Mouse (Mus musculus): ENCODE results near the gene Mmd2. TPM values are rescaled to one million over a fixed set of nuclear protein-coding genes. Genes with fewer than 3 reads are reported as not detected.

Mmd2 gene
- 0.20 and 0.42 TPM in 2 replicates for polyA plus RNA-seq (2012; rRNA removed)

DNA sequence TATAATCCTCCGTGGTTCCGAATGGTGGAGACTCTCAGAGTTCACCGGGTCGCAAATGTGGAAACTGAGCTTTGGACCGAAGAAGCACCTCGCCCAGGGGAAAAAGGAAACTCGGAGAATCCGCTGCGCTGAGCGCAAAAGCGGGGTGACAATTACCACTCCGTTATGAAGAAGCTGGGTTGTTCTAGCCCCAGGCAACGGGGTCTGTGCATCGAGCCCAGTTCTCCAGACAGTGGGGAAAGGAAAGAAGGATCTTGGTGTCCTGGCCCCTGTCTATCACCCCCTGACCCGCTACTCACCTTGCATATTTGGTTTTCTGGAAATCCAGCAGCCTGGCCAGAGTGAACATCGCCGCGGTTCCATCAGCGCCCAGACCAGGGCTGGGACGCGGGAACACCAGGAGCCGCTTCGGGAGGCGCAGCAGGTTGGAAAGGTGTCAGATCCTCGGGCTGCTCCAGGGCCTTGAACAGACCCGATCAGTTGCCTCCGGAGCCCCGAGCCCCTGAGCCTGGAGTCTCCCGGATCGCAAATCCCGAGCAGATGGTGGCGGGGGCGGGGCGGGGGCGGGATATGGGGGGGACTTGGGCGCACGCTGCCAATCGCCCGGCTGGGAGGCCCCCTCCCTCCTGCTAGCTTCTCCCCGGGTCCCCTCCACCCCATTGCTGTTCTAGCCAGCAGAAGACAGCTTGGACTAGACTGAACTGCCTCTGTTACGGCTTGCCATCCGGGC is at the start of gene Mmd2:
Mmd2 (minus strand) TSS at position 542 of the 730 bp plus-strand sequence.

DNA sequence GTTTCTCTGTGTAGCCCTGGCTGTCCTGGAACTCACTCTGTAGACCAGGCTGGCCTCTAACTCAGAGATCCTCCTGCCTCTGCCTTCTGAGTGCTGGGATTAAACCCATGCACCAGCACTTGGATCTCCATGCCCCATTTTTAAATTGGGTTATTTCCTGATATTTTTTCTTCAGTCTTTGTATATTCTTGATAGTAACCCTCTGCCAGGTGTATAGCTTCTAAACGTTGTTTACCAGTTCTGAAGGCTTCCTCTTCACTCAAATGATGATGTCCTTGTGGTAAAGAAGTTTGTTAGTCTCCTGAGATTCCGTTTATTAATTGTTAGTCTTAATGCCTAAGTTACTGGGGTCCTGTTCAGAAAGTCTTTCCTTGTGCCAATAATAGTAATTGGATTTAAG is 18.8 kb upstream of the Mmd2 start, which contains the start of gene Wipi2:
Wipi2 (plus strand) TSS at position 301 of the 400 bp plus-strand sequence.

DNA sequence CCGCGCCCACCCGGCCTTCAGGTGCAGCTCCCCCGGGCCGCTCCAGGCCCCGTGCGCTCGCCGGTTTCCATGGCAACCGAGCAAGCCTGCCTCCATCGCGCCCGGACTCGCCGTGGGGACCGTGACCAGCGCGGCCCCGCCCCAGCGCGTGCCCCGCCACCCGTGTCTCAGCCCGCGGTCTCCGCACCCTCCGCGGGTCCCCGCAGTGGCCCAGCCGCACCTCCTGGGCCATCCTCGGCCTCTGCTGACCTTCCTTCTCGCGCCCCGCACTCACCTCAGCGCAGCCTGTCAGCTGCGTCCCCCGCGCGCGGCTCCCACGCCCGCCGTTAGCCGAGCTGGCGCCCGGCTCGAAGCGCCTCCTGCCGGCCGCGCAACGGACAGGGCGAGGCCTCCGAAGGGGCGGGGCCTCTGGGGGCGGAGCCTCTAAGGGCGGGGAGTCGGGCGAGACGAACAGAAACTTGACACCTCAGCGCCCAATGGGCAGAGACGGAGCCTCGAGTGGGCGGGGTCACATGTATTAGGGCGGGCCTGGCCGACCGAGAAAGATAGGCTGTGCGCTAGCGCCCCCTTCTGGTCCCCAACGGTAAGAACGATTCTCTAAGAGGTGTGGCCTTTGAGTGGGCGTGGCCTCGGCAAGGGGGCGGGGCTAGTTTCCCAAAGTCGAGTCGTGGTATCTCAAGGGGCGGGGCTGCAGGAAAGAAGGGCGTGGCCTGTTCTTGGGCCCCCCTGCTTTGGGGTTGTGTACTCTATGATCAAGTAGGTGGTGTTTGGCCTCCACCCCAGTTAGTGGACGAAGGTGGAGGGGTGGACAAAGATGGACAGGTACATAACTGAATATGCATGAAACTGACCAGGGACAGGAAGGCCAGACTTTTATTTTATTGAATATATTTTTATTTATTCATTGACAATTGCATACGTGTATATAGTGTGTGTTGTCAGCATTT is 57.6 kb downstream of the Mmd2 start, which contains the start of gene Radil:
Radil (minus strand) TSS at position 393 of the 947 bp plus-strand sequence.

DNA sequence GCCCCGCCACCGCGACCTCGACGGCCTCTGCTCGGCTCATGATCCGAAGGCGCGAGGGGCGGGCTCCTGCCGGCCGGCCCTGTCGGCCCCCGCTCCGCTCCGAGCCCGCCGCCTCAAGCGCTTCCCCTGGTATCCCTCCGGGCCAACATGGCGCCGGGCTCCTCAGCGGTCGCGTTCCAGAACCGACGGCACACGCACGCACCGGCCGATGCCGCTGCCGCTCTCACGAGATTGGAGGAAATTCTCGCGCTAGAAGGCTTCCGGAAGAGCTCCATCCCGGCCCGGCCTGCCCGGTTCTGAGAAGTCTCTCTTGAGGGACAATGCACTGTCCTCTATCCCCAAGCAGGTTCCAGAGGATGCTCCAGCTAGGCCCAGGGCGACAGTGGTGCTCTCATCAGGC is 78.7 kb downstream of the Mmd2 start, which contains the start of gene Papolb:
Papolb (minus strand) TSS at position 162 of the 400 bp plus-strand sequence.

Other genes with a start within 250 kb of the Mmd2 start
- 73.8 and 88.7 TPM in 2 replicates for gene Foxk1, start 207.3 kb downstream of the Mmd2 start, polyA plus RNA-seq (2012; rRNA removed)
- 58.6 and 88.9 TPM in 2 replicates for gene Ap5z1, start 144.9 kb downstream of the Mmd2 start, polyA plus RNA-seq (2012; rRNA removed)
- 0.03 TPM in 1 of 2 replicates, not detected in the other for gene Papolb, start 78.7 kb downstream of the Mmd2 start, polyA plus RNA-seq (2012; rRNA removed)
- gene Radil, start 57.7 kb downstream of the Mmd2 start, polyA plus RNA-seq (2012; rRNA removed): 2.7 and 3.4 TPM in 2 replicates
- 35.7 and 37.3 TPM in 2 replicates for gene Wipi2, start 18.9 kb upstream of the Mmd2 start, polyA plus RNA-seq (2012; rRNA removed)
- gene Slc29a4, start 83.7 kb upstream of the Mmd2 start, polyA plus RNA-seq (2012; rRNA removed): 8.3 and 8.6 TPM in 2 replicates
- 84.0 and 97.5 TPM in 2 replicates for gene Tnrc18, start 208.9 kb upstream of the Mmd2 start, polyA plus RNA-seq (2012; rRNA removed)

All from colon, adult 2 months (tissue).